Mouse (Mus musculus): ENCODE results near the gene Tmem255a.
A peak's percentile ranks its signal among the peaks of the same experiment; 100 is the strongest.
"Not testable (repeated sequence)": the region's sequence is repeated elsewhere in the genome, so short reads cannot be mapped to it uniquely, and the experiment has no call there.

Tmem255a gene

GRCm38 (mm10) chrX:38251851-38252571, at the start of gene Tmem255a:
Gene Tmem255a (minus strand): TSS chrX:38252439.
- no peak for DNase-seq (ENCODE audit: low spot score)

- no peak for DNase-seq (ENCODE audit: low spot score)
Measured at GRCm38 (mm10) chrX:38259610-38260009, 7.4 kb upstream of the Tmem255a start.

- no peak for DNase-seq (ENCODE audit: low spot score)
Measured at GRCm38 (mm10) chrX:38250352-38250950, 1.8 kb downstream of the Tmem255a start.

GRCm38 (mm10) chrX:38249640-38250351, 2.4 kb downstream of the Tmem255a start:
- DNase-seq (ENCODE audit: low spot score): no peak

- DNase-seq (ENCODE audit: low spot score): no peak
Measured at GRCm38 (mm10) chrX:38247601-38248000, 4.6 kb downstream of the Tmem255a start.

- no peak for DNase-seq (ENCODE audit: low spot score)
Measured at GRCm38 (mm10) chrX:38247108-38247507, 5.1 kb downstream of the Tmem255a start.

GRCm38 (mm10) chrX:38237731-38238130, 14.5 kb downstream of the Tmem255a start:
- no peak for DNase-seq (ENCODE audit: low spot score)

- no peak for DNase-seq (ENCODE audit: low spot score)
Measured at GRCm38 (mm10) chrX:38229888-38230287, 22.4 kb downstream of the Tmem255a start.

GRCm38 (mm10) chrX:38222757-38223156, 29.5 kb downstream of the Tmem255a start:
- no peak for DNase-seq (ENCODE audit: low spot score)

- DNase-seq (ENCODE audit: low spot score): no peak
Measured at GRCm38 (mm10) chrX:38217676-38217991, 34.6 kb downstream of the Tmem255a start.

GRCm38 (mm10) chrX:38216986-38217675, 35.1 kb downstream of the Tmem255a start:
- no peak for DNase-seq (ENCODE audit: low spot score)

GRCm38 (mm10) chrX:38207392-38207791, 44.8 kb downstream of the Tmem255a start:
- no peak for DNase-seq (ENCODE audit: low spot score)

- DNase-seq (ENCODE audit: low spot score): no peak
Measured at GRCm38 (mm10) chrX:38201816-38202215, 50.4 kb downstream of the Tmem255a start.

- no peak for DNase-seq (ENCODE audit: low spot score)
Measured at GRCm38 (mm10) chrX:38190458-38190764, 61.8 kb downstream of the Tmem255a start.

GRCm38 (mm10) chrX:38189552-38190457, 62.4 kb downstream of the Tmem255a start, which contains the start of gene Zbtb33:
Gene Zbtb33 (plus strand): TSS chrX:38189793.
- DNase-seq (ENCODE audit: low spot score): peak; percentile 82

- DNase-seq (ENCODE audit: low spot score): no peak
Measured at GRCm38 (mm10) chrX:38185520-38185919, 66.7 kb downstream of the Tmem255a start.

- DNase-seq (ENCODE audit: low spot score): no peak
Measured at GRCm38 (mm10) chrX:38181608-38182258, 70.5 kb downstream of the Tmem255a start.

- no peak for DNase-seq (ENCODE audit: low spot score)
Measured at GRCm38 (mm10) chrX:38180656-38181607, 71.3 kb downstream of the Tmem255a start.

- not testable (repeated sequence) for DNase-seq (ENCODE audit: low spot score)
Measured at GRCm38 (mm10) chrX:38179891-38180310, 72.3 kb downstream of the Tmem255a start.

- DNase-seq (ENCODE audit: low spot score): no peak
Measured at GRCm38 (mm10) chrX:38166592-38166991, 85.6 kb downstream of the Tmem255a start.
